Mouse (Mus musculus) forebrain, embryonic 12.5 days (tissue): ENCODE results near the gene Trp63. TPM values are rescaled to one million over a fixed set of nuclear protein-coding genes. Genes with fewer than 3 reads are reported as not detected.

ENCODE experiments used
- ATAC-seq: fragments of 200-750 bp; cut with Nextera tagmentation; 2 replicates; pipeline ENCODE4 v1.8.0; 2017; ENCODE audit warnings: moderate TSS enrichment; ENCODE audit not compliant: low FRiP score
- H3K27ac ChIP-seq: fragments of 300-500 bp; sonication (generic); 2 replicates; pipeline ENCODE4 v1.5.1; 2016; ENCODE audit warnings: mild to moderate bottlenecking
- H3K27me3 ChIP-seq: fragments of 300-500 bp; sonication (generic); 2 replicates; pipeline ENCODE4 v1.6.1; 2016; ENCODE audit warnings: mild to moderate bottlenecking
- H3K36me3 ChIP-seq: fragments of 300-500 bp; sonication (generic); replicated peaks from 2 replicates; pipeline ENCODE4 v1.6.1; 2016; ENCODE audit warnings: mild to moderate bottlenecking
- H3K4me1 ChIP-seq: fragments of 300-500 bp; sonication (generic); 2 replicates; pipeline ENCODE4 v1.6.1; 2016
- H3K4me2 ChIP-seq: fragments of 300-500 bp; sonication (generic); 2 replicates; pipeline ENCODE4 v1.6.1; 2016; ENCODE audit warnings: mild to moderate bottlenecking, moderate library complexity
- H3K4me3 ChIP-seq: fragments of 300-500 bp; sonication (generic); replicated peaks from 2 replicates; pipeline ENCODE4 v1.5.1; 2016; ENCODE audit warnings: mild to moderate bottlenecking
- H3K9ac ChIP-seq: fragments of 300-500 bp; sonication (generic); 2 replicates; pipeline ENCODE4 v1.6.1; 2016; ENCODE audit warnings: mild to moderate bottlenecking
- H3K9me3 ChIP-seq: fragments of 300-500 bp; sonication (generic); 2 replicates; pipeline ENCODE4 v1.6.1; 2016
- WGBS: fragments of 180-500 bp; shearing (Covaris S2); methylation state at CpG from one replicate; pipeline ENCODE4 v1.1.7; 2016; 5-methylcytosine and 5-hydroxymethylcytosine counted together
- polyA plus RNA-seq: library from polyadenylated mRNA; unstranded; fragments of >200 nt; fragmentation: Nextera tagmentation; extraction: Ambion mirVana; gene quantifications from 2 replicates; pipeline ENCODE4 v1.2.1, GENCODE M21; 2016

Gene Trp63
- polyA plus RNA-seq, 1 experiment from 2014 or later, result 1.6 TPM

DNA sequence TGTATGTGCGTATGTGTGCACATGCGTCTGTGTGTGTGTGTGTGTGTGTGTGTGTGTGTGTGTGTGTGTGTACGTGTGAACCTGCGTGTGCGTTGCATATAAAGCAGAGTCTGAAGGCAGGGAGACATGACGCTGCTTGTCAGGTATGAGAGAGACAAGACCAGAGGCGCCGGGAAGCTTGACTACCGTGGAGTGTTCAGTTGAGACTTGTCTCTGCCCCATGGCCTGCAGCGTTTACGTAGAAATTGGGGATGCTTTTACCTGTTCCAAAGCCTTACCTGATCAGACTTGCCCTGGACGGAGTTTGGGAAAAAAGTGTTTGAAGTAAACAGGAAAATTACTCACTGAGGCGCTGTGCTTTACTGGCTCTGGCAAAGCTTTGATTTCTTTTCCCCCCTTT, 160.1 kb downstream of the Trp63 start:
- Histone ChIP-seq H3K27ac (no peak overlapping the region), H3K4me1 (no peaks in the 10 kb centered on the region), H3K4me2 (no peak overlapping the region), H3K27me3 (no peaks in the 10 kb centered on the region), H3K4me3 (no peak overlapping the region), H3K9ac (no peak overlapping the region), H3K36me3 (no peaks in the 10 kb centered on the region), H3K9me3 (no peaks in the 10 kb centered on the region)
- 92% methylated on average over 13 of the region's 13 CpGs for WGBS
- no peak for ATAC-seq

GRCm38 (mm10) chr16:25846611-25847010, 163.0 kb downstream of the Trp63 start:
- Histone ChIP-seq H3K4me3 (no peak overlapping the region), H3K4me2 (no peak overlapping the region), H3K4me1 (no peaks in the 10 kb centered on the region), H3K27ac (no peak overlapping the region), H3K36me3 (no peaks in the 10 kb centered on the region), H3K9me3 (no peaks in the 10 kb centered on the region), H3K9ac (no peak overlapping the region), H3K27me3 (no peaks in the 10 kb centered on the region)
- 92% methylated on average over 5 of the region's 5 CpGs for WGBS
- ATAC-seq, result no peak

- H3K4me1 ChIP-seq, result no peaks in the 10 kb centered on the region
- WGBS, result 52% methylated on average over 2 of the region's 2 CpGs
- H3K4me2 ChIP-seq, result no peak overlapping the region
- ATAC-seq, result no peak
- no peaks in the 10 kb centered on the region for H3K36me3 ChIP-seq
- no peak overlapping the region for H3K4me3 ChIP-seq
- H3K27me3 ChIP-seq, result no peaks in the 10 kb centered on the region
- H3K27ac ChIP-seq, result no peak overlapping the region
- no peaks in the 10 kb centered on the region for H3K9me3 ChIP-seq
- H3K9ac ChIP-seq, result no peak overlapping the region
Observed at GRCm38 (mm10) chr16:25848474-25848873, 164.9 kb downstream of the Trp63 start.

DNA sequence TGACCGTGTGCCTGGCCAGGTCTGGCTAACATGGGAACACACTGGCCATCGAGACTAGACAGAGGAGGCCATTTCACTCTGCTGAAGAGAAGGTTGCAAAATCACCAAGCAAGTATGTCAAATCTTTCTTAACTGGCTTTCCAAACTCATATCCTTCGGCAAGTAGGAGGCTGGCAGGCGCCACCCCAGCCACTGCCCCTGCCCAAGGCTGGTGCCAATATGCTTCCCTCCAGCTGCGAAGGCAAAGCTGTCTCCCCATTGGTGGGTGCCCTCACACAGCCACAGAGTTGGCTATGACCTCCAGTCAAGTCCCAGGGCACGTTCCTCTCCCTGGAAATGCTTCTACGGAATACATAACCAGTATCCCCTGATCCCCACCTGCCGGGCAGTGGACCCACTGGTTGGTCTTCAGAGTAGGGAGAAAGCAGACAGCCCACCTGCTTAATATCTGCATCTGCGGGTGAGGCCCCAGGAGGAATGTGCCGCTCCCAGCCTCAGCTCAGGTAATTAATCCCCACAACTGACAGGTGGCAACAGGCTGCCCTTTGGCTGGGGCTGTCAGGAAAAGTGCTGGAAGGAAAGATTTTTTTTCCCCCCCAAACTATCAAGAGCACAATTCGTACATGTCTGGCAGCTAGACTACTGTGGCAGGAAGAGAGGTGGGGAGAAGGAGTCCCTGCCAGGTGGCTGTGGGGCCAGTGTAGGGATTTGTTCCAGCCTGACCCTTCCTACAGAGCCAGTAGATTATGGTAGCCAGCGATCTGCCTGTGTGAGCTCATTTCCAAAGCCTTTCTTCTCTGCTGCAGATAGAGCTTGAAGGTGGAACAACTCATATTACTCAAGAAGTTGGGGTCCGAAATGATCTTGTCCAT, 166.3 kb downstream of the Trp63 start:
- Histone ChIP-seq H3K4me3 (no peak overlapping the region), H3K27me3 (no peaks in the 10 kb centered on the region), H3K9ac (no peak overlapping the region), H3K36me3 (no peaks in the 10 kb centered on the region), H3K9me3 (no peaks in the 10 kb centered on the region), H3K4me2 (no peak overlapping the region), H3K27ac (no peak overlapping the region), H3K4me1 (no peaks in the 10 kb centered on the region)
- no peak for ATAC-seq
- WGBS, result 80% methylated on average over 13 of the region's 13 CpGs

DNA sequence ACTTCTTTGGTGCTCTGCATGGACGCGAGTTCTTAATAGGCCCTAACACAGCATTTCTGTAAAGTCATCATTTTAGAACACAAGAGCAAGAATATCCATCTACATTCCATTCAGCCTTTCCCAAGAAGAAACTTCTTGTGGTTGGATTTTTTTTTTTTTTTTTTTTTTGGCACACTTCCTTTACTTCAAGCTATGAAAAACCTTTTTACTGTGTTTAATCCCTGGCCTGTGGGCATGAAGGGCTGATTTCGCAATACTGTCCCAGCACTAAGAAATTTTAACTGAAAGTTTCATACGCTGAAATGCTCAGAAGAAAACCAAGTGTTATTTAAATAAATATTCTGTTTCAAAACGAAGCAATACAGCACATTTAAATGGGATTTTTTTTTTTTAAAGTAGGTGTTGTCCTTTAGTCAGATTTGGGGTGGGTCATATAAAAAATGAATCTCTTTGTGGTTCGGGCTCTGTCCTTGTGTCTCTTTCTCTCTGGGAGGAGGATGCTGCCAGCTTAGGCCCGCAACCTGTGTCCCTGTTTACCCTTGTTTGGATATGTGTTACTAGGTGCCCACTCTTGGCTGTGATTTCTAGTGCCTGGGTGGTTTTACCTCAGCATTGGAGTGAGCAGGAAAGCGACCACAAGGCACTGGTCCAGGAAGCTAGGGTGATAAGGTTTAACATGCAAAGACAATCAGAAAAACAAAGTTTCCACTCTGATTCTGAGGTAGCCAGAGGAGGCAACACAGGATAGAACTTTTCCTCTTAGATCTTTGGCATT, 177.4 kb downstream of the Trp63 start:
- Histone ChIP-seq H3K4me2 (no peak overlapping the region), H3K27me3 (no peaks in the 10 kb centered on the region), H3K9ac (no peak overlapping the region), H3K4me1 (no peaks in the 10 kb centered on the region), H3K9me3 (no peaks in the 10 kb centered on the region), H3K4me3 (no peak overlapping the region), H3K27ac (no peak overlapping the region), H3K36me3 (no peaks in the 10 kb centered on the region)
- WGBS, result 91% methylated on average over 8 of the region's 8 CpGs
- no peak for ATAC-seq

GRCm38 (mm10) chr16:25865096-25865869, 181.7 kb downstream of the Trp63 start:
- 45% methylated on average over 7 of the region's 7 CpGs for WGBS
- ATAC-seq, result no peak
- no peak overlapping the region for H3K4me2 ChIP-seq
- H3K9me3 ChIP-seq, result no peaks in the 10 kb centered on the region
- no peaks in the 10 kb centered on the region for H3K27me3 ChIP-seq
- H3K36me3 ChIP-seq, result no peaks in the 10 kb centered on the region
- no peak overlapping the region for H3K9ac ChIP-seq
- H3K27ac ChIP-seq, result no peak overlapping the region
- H3K4me3 ChIP-seq, result no peak overlapping the region
- H3K4me1 ChIP-seq, result no peaks in the 10 kb centered on the region

- no peak overlapping the region for H3K9ac ChIP-seq
- H3K27me3 ChIP-seq, result no peaks in the 10 kb centered on the region
- no peak overlapping the region for H3K27ac ChIP-seq
- ATAC-seq, result no peak
- H3K4me3 ChIP-seq, result no peak overlapping the region
- no peak overlapping the region for H3K4me2 ChIP-seq
- H3K9me3 ChIP-seq, result no peaks in the 10 kb centered on the region
- no peaks in the 10 kb centered on the region for H3K36me3 ChIP-seq
- 91% methylated on average over 1 of the region's 1 CpGs for WGBS
- no peaks in the 10 kb centered on the region for H3K4me1 ChIP-seq
Observed at GRCm38 (mm10) chr16:25871503-25871902, 187.9 kb downstream of the Trp63 start.

DNA sequence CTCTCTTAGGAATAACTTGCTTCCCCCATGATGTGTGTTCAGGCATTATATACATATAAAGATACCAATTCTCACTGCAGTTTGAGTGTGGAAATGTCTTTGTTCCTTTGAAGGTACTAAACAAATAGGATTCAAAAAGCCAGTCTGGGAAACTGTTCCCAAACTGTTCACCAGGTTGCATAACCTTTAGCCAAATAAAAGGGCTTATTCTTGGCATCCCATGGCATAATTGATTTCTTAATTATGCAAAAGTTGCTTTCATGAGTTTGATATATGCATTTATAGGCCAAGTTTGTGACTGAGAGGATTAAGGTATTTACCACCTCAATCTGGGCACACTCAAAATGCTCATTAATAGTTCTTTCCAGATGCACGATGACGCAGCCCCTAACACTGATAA, 192.1 kb downstream of the Trp63 start:
- Histone ChIP-seq H3K9me3 (no peaks in the 10 kb centered on the region), H3K27ac (no peak overlapping the region), H3K4me3 (no peak overlapping the region), H3K27me3 (no peaks in the 10 kb centered on the region), H3K36me3 (no peaks in the 10 kb centered on the region), H3K4me1 (no peaks in the 10 kb centered on the region), H3K4me2 (no peak overlapping the region), H3K9ac (no peak overlapping the region)
- 72% methylated on average over 2 of the region's 2 CpGs for WGBS
- ATAC-seq, result no peak

DNA sequence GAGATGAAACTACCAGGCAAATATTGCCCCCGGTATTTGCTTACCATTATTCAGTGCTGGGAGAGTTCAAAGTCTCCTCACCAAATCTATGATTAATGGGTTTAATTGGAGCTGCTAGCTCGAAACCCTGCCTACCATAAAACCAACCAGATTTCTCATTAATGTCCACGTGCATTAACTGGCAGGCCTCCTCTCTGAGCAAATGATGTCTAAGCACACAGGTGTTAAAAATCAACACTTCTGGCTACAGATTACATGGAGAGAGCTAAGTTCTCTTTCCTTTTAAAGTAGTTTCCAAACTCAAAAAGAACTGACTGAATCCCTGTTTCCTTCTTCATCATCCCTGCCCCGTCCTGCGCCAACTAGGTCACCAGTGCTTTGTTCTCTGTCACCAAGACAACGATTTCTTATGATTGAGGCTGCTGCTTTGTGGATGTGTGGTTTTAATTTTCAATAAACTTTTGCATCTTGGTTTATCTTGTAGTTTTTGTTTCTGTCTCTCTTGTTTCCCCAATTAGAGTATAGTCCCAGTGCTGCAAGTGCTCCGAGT, 193.9 kb downstream of the Trp63 start:
- H3K4me2 ChIP-seq, result no peak overlapping the region
- no peak for ATAC-seq
- no peaks in the 10 kb centered on the region for H3K27me3 ChIP-seq
- no peak overlapping the region for H3K27ac ChIP-seq
- WGBS, result 82% methylated on average over 7 of the region's 7 CpGs
- H3K4me1 ChIP-seq, result no peaks in the 10 kb centered on the region
- no peak overlapping the region for H3K9ac ChIP-seq
- no peak overlapping the region for H3K4me3 ChIP-seq
- no peaks in the 10 kb centered on the region for H3K9me3 ChIP-seq
- H3K36me3 ChIP-seq, result no peaks in the 10 kb centered on the region

DNA sequence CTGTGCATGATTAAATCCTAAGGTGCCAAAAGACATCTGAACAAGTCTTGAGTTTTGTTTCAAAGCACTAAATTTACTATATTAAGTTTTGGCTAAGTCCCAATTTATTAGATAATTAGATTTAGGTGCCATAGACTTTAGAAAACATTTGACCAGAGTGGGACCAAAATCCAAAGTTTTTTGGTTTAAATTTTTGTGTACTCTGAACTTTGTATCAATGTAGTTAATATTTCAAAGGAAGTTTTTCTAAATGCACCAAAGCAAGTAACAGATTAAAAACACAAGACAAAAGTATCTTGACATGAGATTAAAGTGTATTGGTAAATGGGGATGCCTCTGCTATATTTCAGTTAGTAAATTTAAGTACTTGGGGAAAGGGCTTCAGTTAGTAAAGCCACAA, 194.6 kb downstream of the Trp63 start:
- H3K9ac ChIP-seq, result no peak overlapping the region
- no peaks in the 10 kb centered on the region for H3K27me3 ChIP-seq
- H3K9me3 ChIP-seq, result no peaks in the 10 kb centered on the region
- H3K27ac ChIP-seq, result no peak overlapping the region
- H3K4me1 ChIP-seq, result no peaks in the 10 kb centered on the region
- ATAC-seq, result no peak
- no peaks in the 10 kb centered on the region for H3K36me3 ChIP-seq
- no peak overlapping the region for H3K4me2 ChIP-seq
- no peak overlapping the region for H3K4me3 ChIP-seq

DNA sequence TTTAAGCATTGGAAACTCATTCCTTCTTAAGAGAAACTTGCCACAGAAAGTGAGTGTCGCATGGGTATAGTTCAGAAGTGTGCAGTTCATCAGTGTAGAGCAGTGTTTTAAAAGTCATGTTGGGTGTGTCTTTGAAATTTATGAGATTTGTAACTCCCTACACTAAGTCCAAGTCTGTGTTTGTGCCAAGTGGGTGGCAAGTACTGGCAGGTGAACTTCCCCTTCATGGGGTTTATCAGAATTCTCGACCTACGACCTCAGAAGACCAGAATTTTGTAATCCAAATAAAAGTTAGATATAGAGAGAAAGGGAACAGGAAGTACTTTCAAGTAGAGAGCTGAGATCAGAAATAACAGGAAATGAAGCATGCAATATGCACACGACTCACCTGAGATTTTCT, 215.5 kb downstream of the Trp63 start:
- no peaks in the 10 kb centered on the region for H3K9me3 ChIP-seq
- no peaks in the 10 kb centered on the region for H3K36me3 ChIP-seq
- ATAC-seq, result no peak
- WGBS, result 91% methylated on average over 4 of the region's 4 CpGs
- no peak overlapping the region for H3K4me2 ChIP-seq
- H3K4me1 ChIP-seq, result no peaks in the 10 kb centered on the region; the same call in 1 of the 2 replicates
- no peak overlapping the region for H3K4me3 ChIP-seq
- H3K27me3 ChIP-seq, result no peaks in the 10 kb centered on the region
- no peak overlapping the region for H3K27ac ChIP-seq
- no peak overlapping the region for H3K9ac ChIP-seq

GRCm38 (mm10) chr16:25899657-25900056, 216.1 kb downstream of the Trp63 start:
- 90% methylated on average over 2 of the region's 2 CpGs for WGBS

More at GRCm38 (mm10) chr16:25899657-25900056, 216.1 kb downstream of the Trp63 start:
- Histone ChIP-seq H3K27ac (no peak overlapping the region), H3K4me3 (no peak overlapping the region), H3K36me3 (no peaks in the 10 kb centered on the region), H3K27me3 (no peaks in the 10 kb centered on the region), H3K4me2 (no peak overlapping the region), H3K9me3 (no peaks in the 10 kb centered on the region), H3K4me1 (no peaks in the 10 kb centered on the region; the same call in 1 of the 2 replicates), H3K9ac (no peak overlapping the region)
- no peak for ATAC-seq
